Mouse (Mus musculus): Measurements from ENCODE around the gene Acap2. TPM values are rescaled to one million over a fixed set of nuclear protein-coding genes. Genes with fewer than 3 reads are reported as not detected.

Acap2 gene
- total RNA-seq, 4 experiments from 2014 or later = 38.4 to 54.5 (median 46.0) TPM

GRCm38 (mm10) chr16:31080573-31081051 is 120.4 kb downstream of the Acap2 start:
- DNase-seq = peak; percentile 71

- no peak for DNase-seq
These were observed 123.6 kb downstream of the Acap2 start for GRCm38 (mm10) chr16:31077396-31077795.

- no peak for DNase-seq
These were observed 124.6 kb downstream of the Acap2 start for GRCm38 (mm10) chr16:31076436-31076835.

- DNase-seq = no peak
These were observed 126.6 kb downstream of the Acap2 start for GRCm38 (mm10) chr16:31074324-31074908.

GRCm38 (mm10) chr16:31071731-31072130 is 129.3 kb downstream of the Acap2 start:
- no peak for DNase-seq

- peak; percentile 67 for DNase-seq
These were observed 130.5 kb downstream of the Acap2 start for GRCm38 (mm10) chr16:31070358-31071133.

- no peak for DNase-seq
These were observed 131.6 kb downstream of the Acap2 start for GRCm38 (mm10) chr16:31069211-31070166.

- no peak for DNase-seq
These were observed 132.8 kb downstream of the Acap2 start for GRCm38 (mm10) chr16:31068280-31068679.

- DNase-seq = no peak
These were observed 134.5 kb downstream of the Acap2 start for GRCm38 (mm10) chr16:31066344-31067098.

- DNase-seq = no peak
These were observed 136.3 kb downstream of the Acap2 start for GRCm38 (mm10) chr16:31064782-31065181.

GRCm38 (mm10) chr16:31062918-31063317 is 138.1 kb downstream of the Acap2 start:
- no peak for DNase-seq

- no peak for DNase-seq
These were observed 139.7 kb downstream of the Acap2 start for GRCm38 (mm10) chr16:31061246-31061880.

GRCm38 (mm10) chr16:31060714-31061113 is 140.3 kb downstream of the Acap2 start:
- DNase-seq = no peak

- DNase-seq = no peak
These were observed 140.8 kb downstream of the Acap2 start for GRCm38 (mm10) chr16:31060226-31060625.

GRCm38 (mm10) chr16:31059730-31060129 is 141.3 kb downstream of the Acap2 start:
- DNase-seq = no peak

GRCm38 (mm10) chr16:31052812-31053211 is 148.2 kb downstream of the Acap2 start:
- no peak for DNase-seq

- DNase-seq = no peak
These were observed 148.8 kb downstream of the Acap2 start for GRCm38 (mm10) chr16:31052177-31052726.

- no peak for DNase-seq
These were observed 150.3 kb downstream of the Acap2 start for GRCm38 (mm10) chr16:31050701-31051100.

- no peak for DNase-seq
These were observed 152.9 kb downstream of the Acap2 start for GRCm38 (mm10) chr16:31048194-31048593.

- no peak for DNase-seq
These were observed 153.7 kb downstream of the Acap2 start for GRCm38 (mm10) chr16:31047186-31047898.

Data from adrenal gland, adult 8-10 months (tissue).